Mouse (Mus musculus) mouse trophoblast stem cell (cell line): ENCODE results near the gene BC061237.
"Not testable (repeated sequence)": the region's sequence is repeated elsewhere in the genome, so short reads cannot be mapped to it uniquely, and the experiment has no call there.

ENCODE experiments used
- in situ Hi-C, 2 experiments: fragments of 300-500 bp; cut with MseI, MboI; formaldehyde crosslinking; loops; 2 replicates in 1 of 2; 3 replicates in 1 of 2; pipeline ENCODE4 v1.15.1; 2025

Gene BC061237

DNA sequence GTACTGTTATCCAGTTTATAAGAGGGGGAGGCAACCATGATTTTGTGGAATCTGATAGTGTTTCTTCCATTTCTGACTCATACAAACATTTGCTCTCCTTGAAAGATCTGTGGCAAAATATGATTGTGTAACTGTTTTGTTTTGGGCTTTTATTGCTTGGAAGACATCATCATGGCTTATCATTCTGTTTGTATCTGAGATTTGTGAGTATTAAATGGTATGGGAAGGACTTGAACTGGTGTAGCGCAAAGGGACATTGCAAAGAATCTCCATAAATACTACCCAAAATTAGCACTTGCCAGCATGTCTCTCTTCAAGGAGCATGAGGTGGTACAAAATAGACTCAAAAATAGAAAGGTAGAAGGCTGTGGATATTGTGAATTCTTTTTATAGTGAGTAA, at the start of gene BC061237:
BC061237 (plus strand) TSS at position 301 of the 400 bp plus-strand sequence.
- in situ Hi-C loops, result not testable (repeated sequence)

DNA sequence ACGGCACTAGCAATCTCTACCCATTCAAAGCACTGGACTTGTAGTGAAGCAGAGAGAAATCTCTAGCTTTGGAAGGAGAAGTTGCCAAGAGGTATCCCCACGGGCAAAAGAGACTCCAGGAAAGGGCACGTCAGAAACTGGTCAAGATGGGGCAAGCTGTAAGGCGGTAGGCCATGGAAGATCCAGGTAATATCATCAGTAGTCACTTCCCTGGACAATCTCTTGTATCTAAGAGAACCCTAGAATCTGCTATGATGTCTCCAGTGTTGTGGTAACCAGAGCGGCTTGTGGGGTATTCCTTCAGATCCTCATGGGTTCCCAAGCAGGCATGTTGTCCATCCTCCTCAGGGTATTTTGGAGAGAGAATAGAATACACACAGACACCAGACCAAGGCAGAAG, 25.7 kb downstream of the BC061237 start, which contains the start of gene Gm17093:
Gm17093 (plus strand) TSS at position 301 of the 400 bp plus-strand sequence.
- in situ Hi-C loops, result not testable (repeated sequence)

DNA sequence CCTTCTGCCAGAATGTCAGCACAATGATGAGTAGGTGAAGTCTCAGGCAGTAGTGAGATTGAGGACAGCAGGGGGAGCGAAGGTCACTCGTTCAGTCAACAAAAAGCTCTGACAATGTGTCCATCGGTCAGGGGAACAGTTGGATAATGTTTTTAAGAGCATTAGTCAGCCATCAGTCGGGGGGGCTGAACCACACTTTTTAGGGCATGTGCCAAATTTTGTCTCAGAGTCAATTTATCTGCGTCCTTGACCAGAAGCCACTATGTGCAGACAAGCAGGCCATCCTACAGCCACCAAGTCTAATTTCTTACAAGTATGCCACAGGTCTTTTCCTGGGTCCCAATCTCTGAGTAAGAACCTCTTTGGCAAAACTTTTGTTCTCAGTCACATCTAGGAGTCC, 55.7 kb downstream of the BC061237 start:
- in situ Hi-C loops, result not testable (repeated sequence)
